In genomic region chr2:44622471-44622870, GRCm38 (mm10) we compare ENCODE assay signal across 18 mouse cellular contexts.
"Had no signal": no experiment of that assay in that cellular context is flagged by ENCODE, and none has a peak within 500 bp of the region (broad histone marks: within the 10 kb centered on the region; RNA-seq: fewer than 3 reads in every experiment).

No protein-coding gene starts in this region.

- DNase-seq: lung, adult 18-20 months; lung, embryonic 14.5 days; lung, postnatal 10 days; lung, postnatal 4 days; midbrain, embryonic 14.5 days; retina, postnatal 1 day; right cerebral cortex, adult 18-20 months; right cerebral cortex, postnatal 25 days; right cerebral cortex, postnatal 4 days; spleen, adult 18-20 months; thymus, adult 2 months; thymus, postnatal 25 days had no signal

- H3K27ac ChIP-seq: midbrain, embryonic 10.5 days; midbrain, embryonic 12.5 days; neural tube, embryonic 13.5 days; neural tube, embryonic 15.5 days had no signal

- H3K9me3 ChIP-seq: midbrain, embryonic 10.5 days; midbrain, embryonic 12.5 days; neural tube, embryonic 13.5 days; neural tube, embryonic 15.5 days had no signal

- H3K4me3 ChIP-seq: midbrain, embryonic 10.5 days; midbrain, embryonic 12.5 days; myocyte; neural tube, embryonic 13.5 days; neural tube, embryonic 15.5 days had no signal

- H3K9ac ChIP-seq: lung, embryonic 14.5 days; midbrain, embryonic 12.5 days; neural tube, embryonic 13.5 days; neural tube, embryonic 15.5 days had no signal

- H3K4me2 ChIP-seq: lung, embryonic 14.5 days; midbrain, embryonic 12.5 days; neural tube, embryonic 13.5 days; neural tube, embryonic 15.5 days had no signal

- H3K36me3 ChIP-seq: midbrain, embryonic 10.5 days; midbrain, embryonic 12.5 days; neural tube, embryonic 13.5 days; neural tube, embryonic 15.5 days had no signal

- ATAC-seq: midbrain, embryonic 16.5 days had no signal

- H3K27me3 ChIP-seq: midbrain, embryonic 12.5 days; neural tube, embryonic 13.5 days; neural tube, embryonic 15.5 days had no signal

- H3K4me1 ChIP-seq: midbrain, embryonic 10.5 days had no signal
